Mouse (Mus musculus): ENCODE results near the gene Gm21719. TPM values are rescaled to one million over a fixed set of nuclear protein-coding genes. Genes with fewer than 3 reads are reported as not detected.

The Gm21719 gene
- polyA plus RNA-seq (2017; shearing (Covaris generic)), result not detected

GRCm38 (mm10) chrY:6682772-6683171 is at the start of gene Gm21719:
TSS of gene Gm21719 (minus strand) at chrY:6682872.

Other genes starting within 250 kb of the Gm21719 start
- not detected for gene Gm28919, start 99.3 kb downstream of the Gm21719 start, polyA plus RNA-seq (2017; shearing (Covaris generic))
- gene Gm20830, start 235.4 kb upstream of the Gm21719 start, polyA plus RNA-seq (2017; shearing (Covaris generic)), result not detected